Mouse (Mus musculus): Measurements from ENCODE around the gene Ndufs7. TPM values are rescaled to one million over a fixed set of nuclear protein-coding genes. Genes with fewer than 3 reads are reported as not detected.
A peak's percentile ranks its signal among the peaks of the same experiment; 100 is the strongest.

The Ndufs7 gene
- total and polyA plus RNA-seq, 3 experiments = 154 to 282 (median 222) TPM

GRCm38 (mm10) chr10:80288657-80289056 lies 39.7 kb downstream of the Ndufs7 start:
- Histone ChIP-seq H3K27me3 (replicated peaks) (no peaks in the 10 kb centered on the region), H3K4me1 (ENCODE audit: control insufficient read depth in 1 of 2, insufficient read depth in 2 of 2) (peaks cover 26 to 49% of the 10 kb centered on the region in 2 experiments), H3K4me3 (replicated peaks in 1 of 3; ENCODE audit: low read depth in 2 of 3, low read length in 2 of 3, poor library complexity in 1 of 3) (no peak overlapping the region), H3K79me2 (replicated peaks; ENCODE audit: control insufficient read depth, extremely low read depth, insufficient read depth, poor library complexity, severe bottlenecking) (peaks cover 14% of the 10 kb centered on the region), H3K36me3 (replicated peaks in 1 of 2; ENCODE audit: control insufficient read depth in 1 of 2, insufficient read depth in 1 of 2, low read length in 1 of 2) (peaks cover 44 to 62% of the 10 kb centered on the region in 2 experiments), H3K9me3 (replicated peaks; ENCODE audit: low read length) (peaks cover 3% of the 10 kb centered on the region), H3K9ac (ENCODE audit: insufficient read depth, low read depth) (no peak overlapping the region), H3K27ac (ENCODE audit: insufficient read depth, low read depth) (no peak overlapping the region), H3K4me2 (ENCODE audit: insufficient read depth, low read depth, poor library complexity, severe bottlenecking) (no peak overlapping the region)
- in situ Hi-C loops (cut with MboI; ENCODE audit: low pct_ligation_motif_present, low pct_unique_long_range_greater_than_20kb, low sequenced_read_pairs) = no loop called here
- dilution Hi-C loops (cut with MboI; ENCODE audit: extremely low pct_ligation_motif_present, extremely low pct_unique_long_range_greater_than_20kb, low sequenced_read_pairs) = no loop called here
- TF ChIP-seq RAD21 (IDR thresholded peaks at IDR 0.05; ENCODE audit: low read depth, low read length) (peak; percentile 7), SMC3 (IDR thresholded peaks at IDR 0.05; ENCODE audit: low read depth, low read length) (0 out of 2 replicates have a peak, but pooled peaks have one; percentile 19), CTCF (conservative IDR thresholded peaks at IDR 0.05 in 1 of 2, IDR thresholded peaks at IDR 0.05 in 1 of 2; ENCODE audit: low read depth in 2 of 2, low read length in 2 of 2) (peak in 1 of 2 experiments; percentile 41; a peak in 2 of 4 replicates), RCOR1 (conservative IDR thresholded peaks at IDR 0.05; ENCODE audit: low read depth, low read length) (no peak)
- DNase-seq (ENCODE audit: extremely low read depth) = no peak

GRCm38 (mm10) chr10:80292251-80293146 lies 43.6 kb downstream of the Ndufs7 start, which contains the start of gene Rps15:
TSS of gene Rps15 (plus strand) at chr10:80292453.
- H3K27me3 ChIP-seq (replicated peaks) = peaks cover 1% of the 10 kb centered on the region
- in situ Hi-C loops (cut with MboI; ENCODE audit: low pct_ligation_motif_present, low pct_unique_long_range_greater_than_20kb, low sequenced_read_pairs) = no loop called here
- H3K27ac ChIP-seq (ENCODE audit: insufficient read depth, low read depth) = peak within 1 kb of the TSS; percentile 47
- H3K79me2 ChIP-seq (replicated peaks; ENCODE audit: control insufficient read depth, extremely low read depth, insufficient read depth, poor library complexity, severe bottlenecking) = peaks cover 17% of the 10 kb centered on the region
- peak within 1 kb of the TSS; percentile 72 for H3K4me2 ChIP-seq (ENCODE audit: insufficient read depth, low read depth, poor library complexity, severe bottlenecking)
- peak within 1 kb of the TSS; percentile 77 to 99 (median 84) for H3K4me3 ChIP-seq (replicated peaks in 1 of 3; ENCODE audit: low read depth in 2 of 3, low read length in 2 of 3, poor library complexity in 1 of 3)
- peaks cover 30 to 47% of the 10 kb centered on the region in 2 experiments for H3K36me3 ChIP-seq (replicated peaks in 1 of 2; ENCODE audit: control insufficient read depth in 1 of 2, insufficient read depth in 1 of 2, low read length in 1 of 2)
- peak; percentile 97 for DNase-seq (ENCODE audit: extremely low read depth)
- peaks cover 3% of the 10 kb centered on the region for H3K9me3 ChIP-seq (replicated peaks; ENCODE audit: low read length)
- dilution Hi-C loops (cut with MboI; ENCODE audit: extremely low pct_ligation_motif_present, extremely low pct_unique_long_range_greater_than_20kb, low sequenced_read_pairs) = no loop called here
- peaks cover 8 to 43% of the 10 kb centered on the region in 2 experiments; a peak in 3 of 4 replicates for H3K4me1 ChIP-seq (ENCODE audit: control insufficient read depth in 1 of 2, insufficient read depth in 2 of 2)
- peak within 1 kb of the TSS; percentile 94 for H3K9ac ChIP-seq (ENCODE audit: insufficient read depth, low read depth)
- TF ChIP-seq E2F4 (IDR thresholded peaks at IDR 0.05; ENCODE audit: insufficient replicate concordance, low read depth, low read length) (no peak), HCFC1 (IDR thresholded peaks at IDR 0.05; ENCODE audit: low read depth, low read length) (peak; percentile 92), CHD1 (IDR thresholded peaks at IDR 0.05; ENCODE audit: low read depth, low read length) (peak; percentile 43; the same call in 1 of the 2 replicates), MEF2A (IDR thresholded peaks at IDR 0.05; ENCODE audit: borderline replicate concordance, low read depth, low read length) (peak; percentile 85), TCF12 (IDR thresholded peaks at IDR 0.05; ENCODE audit: low read depth, low read length) (peak; percentile 99), NRF1 (IDR thresholded peaks at IDR 0.05; ENCODE audit: low read depth, low read length) (peak; percentile 88), ZKSCAN1 (IDR thresholded peaks at IDR 0.05; ENCODE audit: borderline replicate concordance, low read depth, low read length) (no peak), ELF1 (IDR thresholded peaks at IDR 0.05; ENCODE audit: low read depth, low read length) (peak; percentile 93), TBP (conservative IDR thresholded peaks at IDR 0.05; ENCODE audit: low read depth, low read length) (peak; percentile 96), MAX (IDR thresholded peaks at IDR 0.05; ENCODE audit: low read length) (peak; percentile 90), BHLHE40 (IDR thresholded peaks at IDR 0.05; ENCODE audit: low read depth, low read length) (no peak), RCOR1 (conservative IDR thresholded peaks at IDR 0.05; ENCODE audit: low read depth, low read length) (no peak), EP300 (IDR thresholded peaks at IDR 0.05; ENCODE audit: low read length) (no peak), MXI1 (IDR thresholded peaks at IDR 0.05; ENCODE audit: low read depth, low read length) (peak; percentile 90), USF2 (conservative IDR thresholded peaks at IDR 0.05; ENCODE audit: low read depth, low read length) (no peak), UBTF (IDR thresholded peaks at IDR 0.05; ENCODE audit: low read depth, low read length) (0 out of 2 replicates have a peak, but pooled peaks have one; percentile 36), SMC3 (IDR thresholded peaks at IDR 0.05; ENCODE audit: low read depth, low read length) (peak; percentile 31; the same call in 1 of the 2 replicates), GABPA (IDR thresholded peaks at IDR 0.05; ENCODE audit: insufficient replicate concordance, low read depth, low read length) (peak; percentile 85), ETS1 (conservative IDR thresholded peaks at IDR 0.05; ENCODE audit: low read depth, low read length) (no peak; the same call in 1 of the 2 replicates), PAX5 (IDR thresholded peaks at IDR 0.05; ENCODE audit: low read length) (no peak), ZMIZ1 (IDR thresholded peaks at IDR 0.05; ENCODE audit: low read depth, low read length) (peak; percentile 98), SIN3A (IDR thresholded peaks at IDR 0.05; ENCODE audit: low read length) (peak; percentile 68; the same call in 1 of the 2 replicates), IRF4 (IDR thresholded peaks at IDR 0.05; ENCODE audit: low read depth, low read length) (peak; percentile 74), CTCF (conservative IDR thresholded peaks at IDR 0.05 in 1 of 2, IDR thresholded peaks at IDR 0.05 in 1 of 2; ENCODE audit: low read depth in 2 of 2, low read length in 2 of 2) (peak in 1 of 2 experiments; percentile 85; a peak in 2 of 4 replicates), USF1 (IDR thresholded peaks at IDR 0.05; ENCODE audit: low read depth, low read length) (no peak), ZNF384 (IDR thresholded peaks at IDR 0.05; ENCODE audit: low read depth, low read length) (no peak), ZC3H11A (IDR thresholded peaks at IDR 0.05; ENCODE audit: low read depth, low read length) (no peak), MAZ (IDR thresholded peaks at IDR 0.05; ENCODE audit: low read depth, low read length) (peak; percentile 70; the same call in 1 of the 2 replicates)
